Mouse (Mus musculus) intestine, postnatal 0 days (tissue): Measurements from ENCODE around the gene Hamp. TPM values are rescaled to one million over a fixed set of nuclear protein-coding genes. Genes with fewer than 3 reads are reported as not detected.

ENCODE experiments used
- ATAC-seq: fragments of 200-750 bp; cut with Nextera tagmentation; 2 replicates; pipeline ENCODE4 v1.8.0; 2017; ENCODE audit warnings: mild to moderate bottlenecking, moderate TSS enrichment, moderate library complexity
- H3K27ac ChIP-seq: fragments of 300-500 bp; sonication (generic); 2 replicates; pipeline ENCODE4 v1.5.1; 2014; ENCODE audit warnings: mild to moderate bottlenecking, low read depth, low read length, moderate library complexity
- H3K27me3 ChIP-seq: fragments of 300-500 bp; sonication (generic); replicated peaks from 2 replicates; pipeline ENCODE4 v1.6.1; 2014; ENCODE audit warnings: low read length, mixed read lengths; ENCODE audit not compliant: control insufficient read depth, insufficient read depth
- H3K36me3 ChIP-seq: fragments of 300-500 bp; sonication (generic); 2 replicates; pipeline ENCODE4 v1.6.1; 2014; ENCODE audit warnings: mild to moderate bottlenecking, moderate library complexity; ENCODE audit not compliant: control insufficient read depth, insufficient read depth
- H3K4me1 ChIP-seq: fragments of 300-500 bp; sonication (generic); replicated peaks from 2 replicates; pipeline ENCODE4 v1.6.1; 2014; ENCODE audit warnings: antibody characterized with exemption, low read length, mixed read lengths; ENCODE audit not compliant: control insufficient read depth, insufficient read depth
- H3K4me2 ChIP-seq: fragments of 300-500 bp; sonication (generic); replicated peaks from 2 replicates; pipeline ENCODE4 v1.6.1; 2014; ENCODE audit warnings: low read depth, mild to moderate bottlenecking, moderate library complexity
- H3K4me3 ChIP-seq: fragments of 300-500 bp; sonication (generic); 2 replicates; pipeline ENCODE4 v1.5.1; 2014; ENCODE audit warnings: low read depth, low read length
- H3K9ac ChIP-seq: fragments of 300-500 bp; sonication (generic); 2 replicates; pipeline ENCODE4 v1.6.1; 2014; ENCODE audit warnings: mild to moderate bottlenecking, low read depth, low read length
- H3K9me3 ChIP-seq: fragments of 300-500 bp; sonication (generic); 2 replicates; pipeline ENCODE4 v1.6.1; 2016; ENCODE audit warnings: mixed run types; ENCODE audit not compliant: control insufficient read depth
- CTCF ChIP-seq: sonication (generic); IDR thresholded peaks from 2 replicates; pipeline ENCODE4 v1.5.1; 2016; ENCODE audit warnings: low read depth, mild to moderate bottlenecking, control low read depth, antibody characterized with exemption, moderate library complexity
- WGBS: fragments of 180-500 bp; shearing (Covaris S2); extraction: QIAGEN DNeasy Blood & Tissue Kit; methylation state at CpG from one replicate; pipeline ENCODE4 v1.1.7; 2014; 5-methylcytosine and 5-hydroxymethylcytosine counted together
- polyA plus RNA-seq: library from polyadenylated mRNA; unstranded; fragments of >200 nt; fragmentation: Nextera tagmentation; extraction: Ambion mirVana; gene quantifications from 2 replicates; pipeline ENCODE4 v1.2.1, GENCODE M21; 2015

Gene Hamp
- polyA plus RNA-seq, 1 experiment from 2014 or later = not detected

GRCm38 (mm10) chr7:30965677-30966076, 21.8 kb upstream of the Hamp start:
- no peak overlapping the region for H3K27ac ChIP-seq
- WGBS = 86% methylated on average over 14 of the region's 14 CpGs
- peaks cover 6% of the 10 kb centered on the region; the same call in 1 of the 2 replicates for H3K4me1 ChIP-seq
- no peak for TF ChIP-seq CTCF
- no peaks in the 10 kb centered on the region for H3K9me3 ChIP-seq
- H3K4me3 ChIP-seq = no peak overlapping the region
- ATAC-seq = no peak
- peaks cover 25% of the 10 kb centered on the region for H3K36me3 ChIP-seq
- no peak overlapping the region for H3K9ac ChIP-seq
- H3K4me2 ChIP-seq = no peak overlapping the region
- H3K27me3 ChIP-seq = no peaks in the 10 kb centered on the region

GRCm38 (mm10) chr7:30964366-30964765, 20.5 kb upstream of the Hamp start:
- Histone ChIP-seq H3K36me3 (peaks cover 25% of the 10 kb centered on the region), H3K27me3 (no peaks in the 10 kb centered on the region), H3K27ac (no peak overlapping the region), H3K4me3 (no peak overlapping the region), H3K4me2 (no peak overlapping the region), H3K9me3 (no peaks in the 10 kb centered on the region), H3K4me1 (0 out of 2 replicates have a peak, but pooled peaks cover 5% of the 10 kb centered on the region), H3K9ac (no peak overlapping the region)
- no peak for ATAC-seq
- TF ChIP-seq CTCF = no peak
- WGBS = 83% methylated on average over 7 of the region's 7 CpGs

- WGBS = 93% methylated on average over 5 of the region's 5 CpGs
- Histone ChIP-seq H3K27me3 (no peaks in the 10 kb centered on the region), H3K4me3 (no peak overlapping the region), H3K4me1 (peaks cover 4% of the 10 kb centered on the region; the same call in 1 of the 2 replicates), H3K4me2 (no peak overlapping the region), H3K9ac (no peak overlapping the region), H3K27ac (no peak overlapping the region), H3K9me3 (no peaks in the 10 kb centered on the region), H3K36me3 (peaks cover 33% of the 10 kb centered on the region)
- no peak for TF ChIP-seq CTCF
- no peak for ATAC-seq
Observed at GRCm38 (mm10) chr7:30962862-30963261, 19.0 kb upstream of the Hamp start.

- no peak for ATAC-seq
- Histone ChIP-seq H3K4me3 (no peak overlapping the region), H3K9me3 (no peaks in the 10 kb centered on the region), H3K4me2 (no peak overlapping the region), H3K4me1 (peaks cover 4% of the 10 kb centered on the region; the same call in 1 of the 2 replicates), H3K27ac (no peak overlapping the region; the same call in 1 of the 2 replicates), H3K9ac (no peak overlapping the region), H3K36me3 (peaks cover 33% of the 10 kb centered on the region), H3K27me3 (no peaks in the 10 kb centered on the region)
- 81% methylated on average over 6 of the region's 6 CpGs for WGBS
- no peak for TF ChIP-seq CTCF
Observed at GRCm38 (mm10) chr7:30959786-30960349, 16.0 kb upstream of the Hamp start.

- Histone ChIP-seq H3K9ac (no peak overlapping the region), H3K27me3 (no peaks in the 10 kb centered on the region), H3K4me3 (no peak overlapping the region), H3K4me2 (no peak overlapping the region), H3K9me3 (no peaks in the 10 kb centered on the region), H3K4me1 (peaks cover 4% of the 10 kb centered on the region; the same call in 1 of the 2 replicates), H3K27ac (no peak overlapping the region), H3K36me3 (peaks cover 39% of the 10 kb centered on the region)
- WGBS = 93% methylated on average over 9 of the region's 9 CpGs
- no peak for ATAC-seq
- TF ChIP-seq CTCF = no peak
Observed at GRCm38 (mm10) chr7:30958866-30959487, 15.1 kb upstream of the Hamp start.

DNA sequence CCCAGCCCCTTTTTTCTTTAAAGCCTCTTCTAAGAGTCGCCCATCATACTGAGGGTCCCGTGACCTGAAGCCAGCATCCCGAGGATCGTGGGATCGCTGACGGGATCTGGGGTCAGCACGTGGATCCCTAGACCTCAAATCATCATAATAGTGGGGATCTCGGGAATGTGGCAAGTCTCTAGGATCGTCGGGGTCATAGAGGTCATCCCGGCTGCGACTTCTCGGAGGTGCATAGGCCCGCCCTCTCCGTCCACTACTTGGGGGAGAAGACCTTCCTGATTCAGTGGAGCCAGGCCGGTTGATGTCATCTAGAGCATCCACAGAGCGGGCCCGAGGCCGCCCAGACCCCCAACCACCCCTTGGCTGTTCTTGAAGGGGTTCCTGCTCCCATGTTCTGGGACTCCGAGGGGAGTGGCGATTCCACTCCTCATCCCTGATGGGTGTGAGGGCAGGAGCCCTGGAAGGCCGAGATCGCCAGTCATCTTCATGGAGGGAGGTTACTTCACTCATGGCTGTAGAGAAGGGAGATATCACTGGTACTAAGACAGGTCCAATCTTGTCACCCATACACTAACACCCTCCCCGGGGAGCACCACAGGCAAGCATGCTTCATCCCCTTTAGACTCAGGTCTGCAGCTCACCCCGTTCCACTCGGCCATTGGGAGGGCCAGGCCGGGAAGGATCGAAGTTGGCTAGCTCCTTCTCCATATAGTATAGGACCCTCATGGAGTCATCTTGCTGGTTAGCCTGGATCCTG, 14.5 kb upstream of the Hamp start:
- Histone ChIP-seq H3K36me3 (peaks cover 46% of the 10 kb centered on the region), H3K4me2 (peak overlapping the region; percentile 92), H3K4me3 (peak overlapping the region; percentile 92), H3K27ac (0 out of 2 replicates have a peak overlapping the region, but pooled peaks have one; percentile 7), H3K9me3 (no peaks in the 10 kb centered on the region), H3K27me3 (no peaks in the 10 kb centered on the region), H3K9ac (peak overlapping the region; percentile 100), H3K4me1 (peaks cover 4% of the 10 kb centered on the region; the same call in 1 of the 2 replicates)
- 64% methylated on average over 28 of the region's 28 CpGs for WGBS
- ATAC-seq = no peak
- no peak for TF ChIP-seq CTCF
